Mouse (Mus musculus) limb, embryonic 14.5 days (tissue): Measurements from ENCODE around the gene 9330182L06Rik. TPM values are rescaled to one million over a fixed set of nuclear protein-coding genes. Genes with fewer than 3 reads are reported as not detected.

Source experiments
- ATAC-seq: fragments of 200-750 bp; cut with Nextera tagmentation; 2 replicates; pipeline ENCODE4 v1.8.0; 2017; ENCODE audit warnings: low read depth, moderate number of reproducible peaks, moderate TSS enrichment; ENCODE audit not compliant: low FRiP score
- DNase-seq: peaks from one replicate; pipeline ENCODE4 v3.0.0-alpha.2; 2015; ENCODE audit warnings: low spot score
- H3K27ac ChIP-seq: fragments of 300-500 bp; sonication (generic); replicated peaks from 2 replicates; pipeline ENCODE4 v1.5.1; 2014; ENCODE audit warnings: low read depth, mild to moderate bottlenecking, low read length, moderate library complexity, mixed read lengths
- H3K27me3 ChIP-seq: fragments of 300-500 bp; sonication (generic); 2 replicates; pipeline ENCODE4 v1.6.1; 2014; ENCODE audit warnings: low read length, mixed read lengths; ENCODE audit not compliant: control insufficient read depth, insufficient read depth
- H3K36me3 ChIP-seq: fragments of 300-500 bp; sonication (generic); 2 replicates; pipeline ENCODE4 v1.6.1; 2014; ENCODE audit warnings: mild to moderate bottlenecking, low read length, moderate library complexity, mixed read lengths; ENCODE audit not compliant: control insufficient read depth, insufficient read depth
- H3K4me1 ChIP-seq: fragments of 300-500 bp; sonication (generic); 2 replicates; pipeline ENCODE4 v1.6.1; 2014; ENCODE audit warnings: antibody characterized with exemption, low read length, mixed read lengths; ENCODE audit not compliant: control insufficient read depth, insufficient read depth
- H3K4me2 ChIP-seq: fragments of 300-500 bp; sonication (generic); replicated peaks from 2 replicates; pipeline ENCODE4 v1.6.1; 2014; ENCODE audit warnings: low read depth, mild to moderate bottlenecking, low read length, moderate library complexity; ENCODE audit not compliant: severe bottlenecking
- H3K4me3 ChIP-seq: fragments of 300-500 bp; sonication (generic); replicated peaks from 2 replicates; pipeline ENCODE4 v1.5.1; 2014; ENCODE audit warnings: low read length
- H3K9ac ChIP-seq: fragments of 300-500 bp; sonication (generic); 2 replicates; pipeline ENCODE4 v1.6.1; 2014; ENCODE audit warnings: mild to moderate bottlenecking, low read depth, low read length, moderate library complexity; ENCODE audit not compliant: severe bottlenecking
- H3K9me3 ChIP-seq: fragments of 300-500 bp; sonication (generic); 2 replicates; pipeline ENCODE4 v1.6.1; 2016; ENCODE audit warnings: low read length; ENCODE audit not compliant: control insufficient read depth
- POLR2A ChIP-seq: fragments of 200-500 bp; IDR thresholded peaks from 2 replicates; pipeline ENCODE4 v1.8.0; 2012; ENCODE audit warnings: inconsistent platforms, mild to moderate bottlenecking, moderate library complexity, borderline replicate concordance; ENCODE audit not compliant: insufficient read depth, insufficient read length; ENCODE audit errors: extremely low read depth
- WGBS: fragments of 180-500 bp; shearing (Covaris S2); extraction: QIAGEN DNeasy Blood & Tissue Kit; methylation state at CpG from one replicate; pipeline ENCODE4 v1.1.7; 2014; 5-methylcytosine and 5-hydroxymethylcytosine counted together
- polyA plus RNA-seq, 2 experiments: library from polyadenylated mRNA; depleted of rRNA in 1 of 2; stranded (reverse) in 1 of 2; unstranded in 1 of 2; fragments of >200 nt; fragmentation: Nextera tagmentation in 1 of 2; extraction: Ambion mirVana in 1 of 2; gene quantifications; 2 replicates each; pipeline versions ENCODE4 v1.2.1 to v1.2.3; 2012 to 2014

Gene 9330182L06Rik
- polyA plus RNA-seq, 2 experiments, result 4.2 to 4.6 TPM

DNA sequence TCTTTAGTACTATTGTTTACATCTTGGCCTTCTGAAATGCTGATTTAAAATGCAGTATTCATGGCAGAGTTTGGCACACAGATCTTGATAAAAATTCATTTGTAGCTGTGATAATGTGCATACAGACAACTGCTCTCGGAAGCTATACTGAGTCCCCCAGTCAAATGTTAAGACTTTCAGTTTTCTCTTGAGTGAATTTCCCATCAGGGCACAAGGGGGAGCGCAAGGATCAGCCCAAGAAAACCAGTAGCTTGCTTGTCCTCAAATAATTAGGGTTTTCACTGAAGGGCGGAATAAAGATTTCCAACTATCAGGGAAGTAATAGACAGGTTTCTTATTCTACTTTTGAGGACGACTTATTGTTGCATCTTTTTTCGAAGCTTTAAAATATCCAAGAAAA is 183.7 kb downstream of the 9330182L06Rik start:
- Histone ChIP-seq H3K4me3 (no peak overlapping the region), H3K36me3 (no peaks in the 10 kb centered on the region), H3K9me3 (no peaks in the 10 kb centered on the region), H3K4me1 (no peaks in the 10 kb centered on the region), H3K27ac (no peak overlapping the region), H3K4me2 (no peak overlapping the region), H3K9ac (no peak overlapping the region), H3K27me3 (no peaks in the 10 kb centered on the region)
- no peak for TF ChIP-seq POLR2A
- 76% methylated on average over 5 of the region's 5 CpGs for WGBS
- ATAC-seq (no peak), DNase-seq (no peak)

DNA sequence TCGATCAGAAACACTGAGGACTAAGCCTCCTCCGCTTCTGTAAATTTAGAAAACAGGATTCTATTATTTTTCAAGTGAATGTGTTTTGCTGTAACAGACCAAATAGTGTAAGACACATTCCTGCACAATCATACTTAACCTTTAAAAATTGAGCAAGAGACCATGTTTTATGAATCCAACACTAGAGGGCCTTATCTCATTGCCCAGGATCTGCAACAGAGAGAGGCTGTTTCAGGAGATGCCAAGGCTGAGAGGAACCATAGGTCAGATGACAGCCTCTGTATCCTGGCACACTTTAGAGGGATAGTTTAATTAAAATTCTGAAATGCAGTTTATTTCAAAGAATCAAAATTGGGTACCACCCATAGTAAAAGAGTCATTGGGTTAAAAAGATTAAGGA is 187.4 kb downstream of the 9330182L06Rik start:
- no peak overlapping the region for H3K9ac ChIP-seq
- TF ChIP-seq POLR2A, result no peak
- no peak overlapping the region for H3K4me2 ChIP-seq
- H3K9me3 ChIP-seq, result no peaks in the 10 kb centered on the region
- no peak for DNase-seq
- WGBS, result 86% methylated on average over 2 of the region's 2 CpGs
- H3K27ac ChIP-seq, result no peak overlapping the region
- H3K27me3 ChIP-seq, result no peaks in the 10 kb centered on the region
- H3K4me3 ChIP-seq, result no peak overlapping the region
- H3K4me1 ChIP-seq, result no peaks in the 10 kb centered on the region
- no peaks in the 10 kb centered on the region for H3K36me3 ChIP-seq
- no peak for ATAC-seq

DNA sequence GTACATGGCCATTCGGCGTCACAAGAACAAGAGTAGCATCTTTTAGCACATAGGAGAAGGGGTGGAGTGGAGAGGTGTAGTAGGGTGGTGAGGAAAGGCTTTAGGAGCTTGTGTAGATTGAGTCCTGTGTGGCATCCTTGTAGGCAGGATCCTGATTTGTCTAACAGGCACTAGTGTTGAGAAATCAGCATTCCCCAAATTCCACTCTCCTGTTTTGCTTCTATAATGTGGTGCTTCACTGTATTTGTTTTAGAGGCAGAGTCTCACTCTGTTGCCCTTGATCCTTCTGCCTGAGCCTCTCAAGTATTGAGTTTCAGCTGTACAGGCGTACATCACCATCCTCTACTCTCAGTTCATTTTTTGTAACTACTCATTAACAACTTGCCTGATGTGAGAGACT is 211.7 kb downstream of the 9330182L06Rik start:
- H3K4me3 ChIP-seq, result no peak overlapping the region

DNA sequence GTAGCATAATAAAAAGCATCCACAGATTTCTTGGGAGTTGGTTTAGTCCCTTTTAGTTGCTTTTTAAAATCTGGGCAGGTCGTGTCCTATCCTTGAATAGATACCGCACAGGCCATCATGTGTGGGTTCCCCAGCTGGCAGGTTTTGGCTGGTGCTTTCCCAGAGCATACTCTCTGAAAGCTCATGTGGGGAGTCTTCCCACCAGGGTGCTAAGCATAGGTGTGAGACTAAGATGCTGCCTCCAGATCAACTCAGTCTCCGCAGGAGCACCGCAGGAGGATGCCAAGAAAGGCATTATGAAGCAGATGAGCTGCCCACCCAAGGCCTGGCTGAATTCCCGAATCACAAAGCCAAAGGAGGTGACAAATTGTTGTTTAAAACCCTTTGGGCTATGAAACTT is 229.5 kb downstream of the 9330182L06Rik start:
- H3K36me3 ChIP-seq, result no peaks in the 10 kb centered on the region
- no peak overlapping the region for H3K9ac ChIP-seq
- no peak overlapping the region for H3K4me3 ChIP-seq
- no peaks in the 10 kb centered on the region for H3K4me1 ChIP-seq
- ATAC-seq (no peak), DNase-seq (no peak)
- no peaks in the 10 kb centered on the region for H3K9me3 ChIP-seq
- TF ChIP-seq POLR2A, result no peak
- H3K27ac ChIP-seq, result no peak overlapping the region
- H3K4me2 ChIP-seq, result no peak overlapping the region
- WGBS, result 19% methylated on average over 5 of the region's 5 CpGs
- H3K27me3 ChIP-seq, result no peaks in the 10 kb centered on the region

More for the DNA sequence above, 211.7 kb downstream of the 9330182L06Rik start:
- Histone ChIP-seq H3K9me3 (no peaks in the 10 kb centered on the region), H3K27me3 (no peaks in the 10 kb centered on the region), H3K27ac (no peak overlapping the region), H3K4me1 (no peaks in the 10 kb centered on the region), H3K36me3 (no peaks in the 10 kb centered on the region), H3K9ac (no peak overlapping the region), H3K4me2 (no peak overlapping the region)
- WGBS, result 85% methylated on average over 3 of the region's 3 CpGs
- ATAC-seq (no peak), DNase-seq (no peak)
- TF ChIP-seq POLR2A, result no peak

DNA sequence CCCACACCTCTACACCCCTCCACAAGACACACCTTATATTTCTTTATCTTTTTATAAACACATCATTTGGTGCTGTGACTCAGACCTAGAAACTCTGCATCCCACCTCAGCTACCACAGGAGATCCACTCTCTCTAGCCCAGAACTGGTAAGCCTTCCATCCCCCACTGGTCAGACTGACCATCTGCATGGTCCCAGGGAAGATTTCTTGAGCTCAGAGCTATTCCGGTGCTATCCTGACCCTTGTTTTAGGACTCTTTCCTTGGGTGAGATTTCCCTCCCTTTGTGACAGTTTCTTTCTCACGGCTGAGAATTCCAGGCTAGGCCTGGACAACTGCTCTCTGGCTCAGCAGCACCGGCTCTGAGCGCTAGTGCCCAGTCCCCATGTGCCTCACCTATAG is 231.3 kb downstream of the 9330182L06Rik start:
- Histone ChIP-seq H3K4me1 (no peaks in the 10 kb centered on the region), H3K36me3 (no peaks in the 10 kb centered on the region), H3K27ac (no peak overlapping the region), H3K4me2 (no peak overlapping the region), H3K9me3 (no peaks in the 10 kb centered on the region), H3K4me3 (no peak overlapping the region), H3K9ac (no peak overlapping the region), H3K27me3 (no peaks in the 10 kb centered on the region)
- 72% methylated on average over 4 of the region's 4 CpGs for WGBS
- no peak for TF ChIP-seq POLR2A
- DNase-seq, result no peak
- no peak for ATAC-seq

DNA sequence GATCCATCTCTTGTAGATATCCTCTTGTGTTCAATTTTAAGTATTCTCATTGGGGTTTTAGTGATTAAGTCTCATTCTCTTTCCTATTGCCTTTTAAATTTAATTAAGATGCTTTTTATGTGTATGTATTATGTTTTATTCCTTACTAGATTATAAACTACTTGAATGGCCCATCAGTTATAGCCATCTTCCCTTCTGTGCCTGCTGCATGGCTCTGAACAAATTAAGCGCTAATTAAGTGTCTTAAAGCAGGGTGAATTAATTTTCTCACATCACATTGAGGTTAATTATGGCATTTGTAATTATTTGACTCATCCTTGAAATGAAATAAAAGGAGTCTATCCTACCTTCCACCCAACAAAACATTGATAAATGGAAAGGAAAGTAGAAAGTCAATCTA is 245.1 kb downstream of the 9330182L06Rik start:
- WGBS, result 86% methylated on average over 1 of the region's 1 CpGs

More for the DNA sequence above, 245.1 kb downstream of the 9330182L06Rik start:
- no peak overlapping the region for H3K4me3 ChIP-seq
- H3K4me2 ChIP-seq, result no peak overlapping the region
- no peak overlapping the region for H3K27ac ChIP-seq
- no peak overlapping the region for H3K9ac ChIP-seq
- no peak for DNase-seq
- no peaks in the 10 kb centered on the region for H3K27me3 ChIP-seq
- no peaks in the 10 kb centered on the region for H3K36me3 ChIP-seq
- no peaks in the 10 kb centered on the region for H3K4me1 ChIP-seq
- no peak for TF ChIP-seq POLR2A
- ATAC-seq, result no peak
- H3K9me3 ChIP-seq, result no peaks in the 10 kb centered on the region
